In genomic region chr4:107300902-107301555, GRCm38 (mm10) we compare ENCODE assay signal across 1 mouse cellular context.
TF ChIP-seq lines count a peak whose summit lies in the region.

No protein-coding gene starts in this region.

TF ChIP-seq in myocyte, 11 proteins besides CTCF, POLR2A, EP300 and RAD21:
- TF ChIP-seq MYOD1 (IDR thresholded peaks at IDR 0.05; ENCODE audit: control insufficient read depth in 1 of 3, insufficient read length in 2 of 3, low read depth in 2 of 3), result no peak
- TF ChIP-seq MAX (IDR thresholded peaks at IDR 0.05; ENCODE audit: low read depth), result no peak
- TF ChIP-seq TCF12 (IDR thresholded peaks at IDR 0.05; ENCODE audit: insufficient read depth, poor library complexity, severe bottlenecking), result no peak
- no peak for TF ChIP-seq E2F4 (IDR thresholded peaks at IDR 0.05; ENCODE audit: insufficient read depth)
- no peak for TF ChIP-seq USF1 (IDR thresholded peaks at IDR 0.05; ENCODE audit: low read depth)
- TF ChIP-seq SRF (IDR thresholded peaks at IDR 0.05; ENCODE audit: control insufficient read depth, insufficient read length, low read depth), result no peak
- no peak for TF ChIP-seq CEBPB (IDR thresholded peaks at IDR 0.05; ENCODE audit: insufficient read depth, poor library complexity, severe bottlenecking)
- no peak for TF ChIP-seq POLR2AphosphoS2 (IDR thresholded peaks at IDR 0.05; ENCODE audit: insufficient read length, low read depth)
- no peak for TF ChIP-seq REST (IDR thresholded peaks at IDR 0.05; ENCODE audit: insufficient read depth, insufficient read length)
- TF ChIP-seq TCF3 (IDR thresholded peaks at IDR 0.05; ENCODE audit: insufficient read length, low read depth), result no peak
- no peak for TF ChIP-seq MYOG (IDR thresholded peaks at IDR 0.05; ENCODE audit: control insufficient read depth in 1 of 3, insufficient read depth in 1 of 3, insufficient read length in 2 of 3, low read depth in 2 of 3)
